Mouse (Mus musculus): Measurements from ENCODE around the gene Dyrk3.
A peak's percentile ranks its signal among the peaks of the same experiment; 100 is the strongest.

Gene Dyrk3

DNA sequence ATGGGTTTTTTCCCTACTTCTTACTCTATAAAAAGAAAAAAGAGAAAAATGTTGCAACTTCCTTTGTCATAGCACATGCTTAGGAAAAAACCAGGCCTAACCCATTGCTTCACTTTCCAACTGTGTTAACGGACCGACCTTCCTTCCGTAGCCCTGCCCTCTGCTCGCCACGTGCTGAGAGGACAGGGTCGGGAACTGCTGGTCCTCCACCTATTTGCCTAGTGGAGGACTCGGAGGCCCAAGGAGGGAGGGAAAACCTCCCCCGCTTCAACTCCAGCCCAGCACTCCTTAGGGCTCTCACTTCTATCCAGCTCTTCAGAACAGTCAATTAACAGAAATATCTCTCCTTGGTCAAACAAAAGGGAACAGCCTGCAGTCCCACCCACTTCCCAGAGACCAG lies 53.9 kb downstream of the Dyrk3 start:
- peak; percentile 28 for DNase-seq (ENCODE audit: low spot score)

DNA sequence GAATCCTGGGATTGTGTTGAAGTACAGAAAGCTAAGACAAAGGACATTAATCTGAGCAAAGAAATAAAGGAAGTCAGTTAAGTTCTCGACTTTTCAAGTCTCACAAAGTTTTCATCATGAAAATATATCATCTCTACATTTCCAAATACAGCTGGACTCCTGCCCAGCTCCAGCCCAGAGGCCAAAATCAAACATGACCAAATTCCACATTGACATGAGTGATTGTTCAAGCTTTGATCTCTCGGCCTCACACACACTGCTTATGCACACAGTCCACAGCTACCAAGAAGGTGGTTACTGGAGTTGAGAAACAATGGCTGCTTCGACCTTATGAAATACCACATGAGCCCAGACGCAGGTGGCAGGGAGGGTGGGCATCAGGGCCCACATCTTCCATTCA lies 54.5 kb downstream of the Dyrk3 start:
- peak; percentile 52 for DNase-seq (ENCODE audit: low spot score)

DNA sequence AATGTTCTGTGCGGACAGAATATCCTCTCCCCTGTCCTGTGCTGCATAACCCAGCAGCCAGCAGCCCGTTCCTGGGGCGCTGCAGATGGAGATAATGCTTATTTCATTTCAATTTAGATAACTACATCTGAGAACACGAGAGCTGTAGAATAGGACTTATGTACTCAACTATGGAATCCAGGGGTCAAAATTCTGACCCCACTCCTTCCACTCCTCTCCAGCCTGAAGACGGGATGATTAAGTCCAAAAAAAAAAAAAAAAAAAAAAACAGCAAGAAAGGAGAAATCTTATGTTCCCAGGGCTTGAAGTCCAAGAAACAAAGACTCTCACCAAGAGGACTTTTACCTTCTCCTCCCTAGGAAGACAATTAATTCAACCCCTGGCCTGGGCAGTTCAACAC lies 55.0 kb downstream of the Dyrk3 start:
- DNase-seq (ENCODE audit: low spot score): no peak

DNA sequence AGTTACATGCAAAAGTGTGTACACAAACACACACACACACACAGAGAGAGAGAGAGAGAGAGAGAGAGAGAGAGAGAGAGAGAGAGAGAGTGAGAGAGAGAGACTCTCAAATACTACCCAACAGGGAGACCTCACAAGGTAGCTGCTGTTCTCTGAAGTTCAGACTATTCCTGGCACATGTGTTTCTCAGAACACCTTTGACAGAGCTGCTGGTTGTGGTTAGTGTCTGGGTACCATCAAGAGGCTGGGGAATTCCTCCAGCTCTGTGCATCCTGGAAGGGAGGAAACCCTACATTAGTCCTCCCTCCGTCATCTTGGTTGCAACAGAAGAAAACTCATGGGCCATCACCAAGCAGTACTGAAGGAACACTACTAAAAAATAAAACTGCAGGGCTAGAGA lies 57.5 kb downstream of the Dyrk3 start:
- DNase-seq (ENCODE audit: low spot score): no peak

GRCm38 (mm10) chr1:131079762-131080161 lies 58.4 kb downstream of the Dyrk3 start:
- DNase-seq (ENCODE audit: low spot score): peak; percentile 39

DNA sequence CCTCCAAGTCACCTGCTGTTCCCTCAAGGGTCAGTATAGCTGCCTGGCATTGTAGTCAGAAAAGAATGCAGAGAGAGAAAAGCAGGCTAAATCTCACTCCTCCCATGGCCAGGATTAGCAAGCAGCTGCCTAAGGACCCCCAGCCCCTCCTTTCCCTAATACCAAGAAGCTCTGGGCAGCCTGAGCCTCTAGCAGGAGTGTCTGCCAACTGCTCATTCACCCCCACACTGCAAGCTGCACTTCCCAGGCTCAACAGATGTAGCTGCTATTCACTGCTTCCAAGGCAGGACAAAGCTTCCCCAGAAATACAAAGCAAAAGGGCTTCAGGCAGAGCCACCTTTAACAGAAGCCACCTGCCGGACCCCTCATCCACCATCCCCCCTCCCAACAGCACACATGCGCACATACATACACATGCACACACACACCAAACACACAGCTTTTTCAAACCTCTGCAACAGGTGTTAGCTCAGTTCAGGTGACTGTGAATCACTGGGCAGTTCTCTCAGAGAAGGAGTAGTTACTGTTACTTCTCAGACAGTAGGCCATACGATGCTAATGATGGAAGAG lies 59.3 kb downstream of the Dyrk3 start:
- DNase-seq (ENCODE audit: low spot score): peak; percentile 74

Data from embryo, embryonic 10.5 days (tissue).